In genomic region chr1:39732081-39732480, GRCm38 (mm10) we compare ENCODE assay signal across 20 mouse cellular contexts. TPM values are rescaled to one million over a fixed set of nuclear protein-coding genes. Genes with fewer than 3 reads are reported as not detected.
DNase-seq lines count a peak whose midpoint lies in the region; ATAC-seq lines count a peak whose summit lies in the region.
"Had no signal": no experiment of that assay in that cellular context is flagged by ENCODE, and none has a peak within 500 bp of the region (broad histone marks: within the 10 kb centered on the region; RNA-seq: fewer than 3 reads in every experiment).

No protein-coding gene starts in this region.

- H3K9ac ChIP-seq in hindbrain, embryonic 13.5 days: no peak overlapping the region
- no peak overlapping the region for H3K9ac ChIP-seq in hindbrain, embryonic 16.5 days (ENCODE audit: low read depth, low read length)
- no peak overlapping the region for H3K9ac ChIP-seq in lung, embryonic 15.5 days
- H3K9ac ChIP-seq in embryonic facial prominence, embryonic 14.5 days (ENCODE audit: low read depth, low read length): no peak overlapping the region

- H3K9me3 ChIP-seq in hindbrain, embryonic 13.5 days: no peaks in the 10 kb centered on the region
- H3K9me3 ChIP-seq in hindbrain, embryonic 16.5 days (ENCODE audit: control insufficient read depth, low read length): no peaks in the 10 kb centered on the region
- H3K9me3 ChIP-seq in lung, embryonic 15.5 days: no peaks in the 10 kb centered on the region
- no peaks in the 10 kb centered on the region for H3K9me3 ChIP-seq in embryonic facial prominence, embryonic 14.5 days (ENCODE audit: control insufficient read depth, low read length)

- WGBS in hindbrain, embryonic 13.5 days: 37% methylated on average over 10 of the region's 10 CpGs
- 43% methylated on average over 10 of the region's 10 CpGs for WGBS in hindbrain, embryonic 16.5 days
- whole genome bisulfite sequencing in lung, embryonic 15.5 days: 52% methylated on average over 10 of the region's 10 CpGs
- WGBS in embryonic facial prominence, embryonic 14.5 days: 38% methylated on average over 10 of the region's 10 CpGs

- no peak overlapping the region for H3K27ac ChIP-seq in hindbrain, embryonic 13.5 days
- no peak overlapping the region for H3K27ac ChIP-seq in hindbrain, embryonic 16.5 days (ENCODE audit: low read depth, low read length)
- peak overlapping the region; percentile 62 for H3K27ac ChIP-seq in lung, embryonic 15.5 days
- 0 out of 2 replicates have a peak overlapping the region, but pooled peaks have one; percentile 39 for H3K27ac ChIP-seq in embryonic facial prominence, embryonic 14.5 days (replicated peaks; ENCODE audit: low read depth, low read length)
- H3K27ac ChIP-seq: heart, adult 2 months; stomach, postnatal 0 days had no signal

- no peak for DNase-seq in lung, postnatal 36 days
- DNase-seq in embryonic facial prominence, embryonic 14.5 days (ENCODE audit: low spot score): peak; percentile 66
- DNase-seq in retina, postnatal 1 day: peak; percentile 61
- no peak for DNase-seq in spleen, postnatal 36 days (ENCODE audit: low spot score in 2 of 2)
- DNase-seq: cerebellum, adult 11-12 months; cerebellum, postnatal 25 days; gastrocnemius, postnatal 14 days; heart, adult 2 months; left cerebral cortex, postnatal 4 days; right cerebral cortex, postnatal 4 days had no signal

- 0 out of 2 replicates have a peak, but pooled peaks have one; percentile 23 for ATAC-seq in hindbrain, embryonic 13.5 days (ENCODE audit: low FRiP score)
- no peak for ATAC-seq in hindbrain, embryonic 16.5 days
- ATAC-seq in lung, embryonic 15.5 days (ENCODE audit: borderline replicate concordance, extremely low read depth, low FRiP score, low TSS enrichment): no peak
- peak; percentile 32; the same call in 1 of the 2 replicates for ATAC-seq in embryonic facial prominence, embryonic 14.5 days (ENCODE audit: low read depth)
- ATAC-seq: forebrain, embryonic 14.5 days; Patski had no signal

- H3K4me1 ChIP-seq in hindbrain, embryonic 13.5 days (replicated peaks): peaks cover 32% of the 10 kb centered on the region
- no peaks in the 10 kb centered on the region; the same call in 1 of the 2 replicates for H3K4me1 ChIP-seq in hindbrain, embryonic 16.5 days (ENCODE audit: control insufficient read depth, insufficient read depth, low read depth, low read length)
- peaks cover 36% of the 10 kb centered on the region for H3K4me1 ChIP-seq in lung, embryonic 15.5 days
- peaks cover 10% of the 10 kb centered on the region for H3K4me1 ChIP-seq in embryonic facial prominence, embryonic 14.5 days (ENCODE audit: control insufficient read depth, insufficient read depth, low read length)

- H3K4me2 ChIP-seq in hindbrain, embryonic 13.5 days: no peak overlapping the region
- no peak overlapping the region for H3K4me2 ChIP-seq in hindbrain, embryonic 16.5 days (ENCODE audit: low read length)
- no peak overlapping the region for H3K4me2 ChIP-seq in lung, embryonic 15.5 days
- no peak overlapping the region for H3K4me2 ChIP-seq in embryonic facial prominence, embryonic 14.5 days (ENCODE audit: low read depth, low read length)
- H3K4me2 ChIP-seq: liver, embryonic 11.5 days had no signal

- no peak overlapping the region for H3K4me3 ChIP-seq in hindbrain, embryonic 13.5 days
- H3K4me3 ChIP-seq in hindbrain, embryonic 16.5 days (ENCODE audit: low read length): no peak overlapping the region
- H3K4me3 ChIP-seq in lung, embryonic 15.5 days: no peak overlapping the region
- H3K4me3 ChIP-seq in embryonic facial prominence, embryonic 14.5 days (ENCODE audit: low read depth, low read length): no peak overlapping the region
- H3K4me3 ChIP-seq: heart, adult 2 months; hindbrain, embryonic 10.5 days; megakaryocyte, embryonic 14.5 days had no signal

- H3K36me3 ChIP-seq in hindbrain, embryonic 13.5 days: no peaks in the 10 kb centered on the region
- H3K36me3 ChIP-seq in hindbrain, embryonic 16.5 days (ENCODE audit: control insufficient read depth, insufficient read depth, low read length): no peaks in the 10 kb centered on the region
- H3K36me3 ChIP-seq in lung, embryonic 15.5 days: no peaks in the 10 kb centered on the region
- no peaks in the 10 kb centered on the region for H3K36me3 ChIP-seq in embryonic facial prominence, embryonic 14.5 days (ENCODE audit: control insufficient read depth, insufficient read depth, low read length)
- H3K36me3 ChIP-seq: hindbrain, embryonic 10.5 days had no signal

- no peaks in the 10 kb centered on the region for H3K27me3 ChIP-seq in hindbrain, embryonic 13.5 days
- no peaks in the 10 kb centered on the region for H3K27me3 ChIP-seq in hindbrain, embryonic 16.5 days (replicated peaks; ENCODE audit: control insufficient read depth, insufficient read depth, low read length)
- no peaks in the 10 kb centered on the region for H3K27me3 ChIP-seq in lung, embryonic 15.5 days
- H3K27me3 ChIP-seq in embryonic facial prominence, embryonic 14.5 days (replicated peaks; ENCODE audit: control insufficient read depth, insufficient read depth, low read length): no peaks in the 10 kb centered on the region
- H3K27me3 ChIP-seq: Patski had no signal

RNA-seq across cellular contexts. Expression of gene Rfx8, which starts 11.3 kb away (rescaled TPM):
- polyA plus RNA-seq in hindbrain, embryonic 13.5 days (2015; fragmentation: Nextera tagmentation; extraction: Ambion mirVana): 0.26 and 0.49 TPM in 2 replicates
- 0.23 and 0.30 TPM in 2 replicates for polyA plus RNA-seq in hindbrain, embryonic 16.5 days (2015; fragmentation: Nextera tagmentation; extraction: Ambion mirVana)
- polyA plus RNA-seq in lung, embryonic 15.5 days (2015; fragmentation: Nextera tagmentation; extraction: Ambion mirVana): 0.58 and 0.67 TPM in 2 replicates
- polyA plus RNA-seq in embryonic facial prominence, embryonic 14.5 days (2014; fragmentation: Nextera tagmentation; extraction: Ambion mirVana): 2.0 and 2.3 TPM in 2 replicates
- polyA plus RNA-seq: intestine, embryonic 14.5 days; Patski had no signal

Comparison
In these comparisons a context has a peak if more than half of its experiments do, and no peak if none do; other contexts are left out.
1. ATAC-seq: peak in hindbrain, embryonic 13.5 days (single experiment) and embryonic facial prominence, embryonic 14.5 days (single experiment); none in hindbrain, embryonic 16.5 days (single experiment) and lung, embryonic 15.5 days (single experiment).
2. H3K27ac ChIP-seq: peak in lung, embryonic 15.5 days (single experiment) and embryonic facial prominence, embryonic 14.5 days (single experiment); none in hindbrain, embryonic 13.5 days (single experiment) and hindbrain, embryonic 16.5 days (single experiment).
3. DNase-seq: peak in embryonic facial prominence, embryonic 14.5 days (single experiment) and retina, postnatal 1 day (single experiment); none in lung, postnatal 36 days (single experiment) and spleen, postnatal 36 days (0 of 2).